Mouse (Mus musculus): ENCODE measurements around the gene Lsm2.

Gene Lsm2

DNA sequence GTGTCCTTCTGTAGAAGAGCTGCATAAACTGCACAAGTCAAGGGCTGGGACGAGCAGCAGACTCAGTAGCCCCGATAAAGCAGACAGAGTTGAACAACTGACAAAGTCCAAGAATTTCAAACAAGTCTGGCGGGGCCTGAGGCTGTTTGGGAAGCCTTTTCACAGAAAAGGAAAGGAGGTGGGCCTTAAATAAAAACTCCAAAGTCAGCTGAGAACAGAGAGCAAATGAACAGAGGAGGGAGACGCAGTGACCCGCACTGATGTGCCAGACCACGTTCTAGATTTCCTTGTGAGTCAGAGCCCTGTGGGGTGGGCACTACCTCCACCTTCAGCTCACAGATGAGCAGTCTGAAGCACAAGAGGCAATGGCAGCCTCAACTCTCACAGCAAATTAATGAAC lies 53.2 kb downstream of the Lsm2 start:
- DNase-seq, result no peak
